Mouse (Mus musculus): ENCODE data around the gene Cwc22.
"Not testable (repeated sequence)": the region's sequence is repeated elsewhere in the genome, so short reads cannot be mapped to it uniquely, and the experiment has no call there.

Gene Cwc22

DNA sequence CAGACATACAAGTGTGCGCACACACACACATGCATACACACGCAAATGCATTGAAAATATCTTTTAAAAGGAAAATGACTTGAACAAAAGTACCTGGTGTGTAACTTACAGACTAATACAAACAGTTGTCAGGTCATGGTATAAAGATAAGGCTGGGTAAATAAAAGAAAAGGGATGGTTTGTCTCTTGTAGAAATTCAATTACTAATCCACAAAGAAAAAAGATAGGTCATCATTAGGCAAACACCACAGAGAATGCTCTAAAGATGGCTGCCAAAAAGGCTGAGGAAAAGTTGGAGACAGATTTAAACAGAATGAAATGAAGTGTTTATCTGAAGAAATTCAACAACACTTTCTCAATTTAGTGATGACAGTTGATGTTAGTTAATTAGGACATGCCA is 47.7 kb downstream of the Cwc22 start:
- intact Hi-C loops (cut with DNase I): no loop called here

DNA sequence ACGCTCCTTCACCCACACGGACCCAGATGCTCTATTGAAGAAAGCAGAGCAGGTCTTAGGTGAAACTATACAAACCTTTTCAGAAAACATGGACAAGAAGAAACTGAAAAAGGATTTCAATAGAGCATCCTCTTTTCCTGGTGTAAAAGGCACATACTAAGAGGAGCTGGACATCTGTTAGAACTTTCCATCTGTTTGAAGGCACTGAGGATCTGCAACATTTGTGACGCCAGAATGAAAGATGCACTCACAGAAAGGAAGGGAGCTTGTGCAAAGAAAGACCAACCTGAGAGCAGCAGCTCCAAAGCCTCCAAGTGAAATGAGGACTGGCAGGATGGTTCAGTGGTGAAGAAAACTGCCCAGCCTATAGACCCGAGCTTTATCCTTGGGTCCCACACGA is 48.2 kb downstream of the Cwc22 start:
- intact Hi-C loops (cut with DNase I): no loop called here

GRCm38 (mm10) chr2:77897558-77897899 is 48.6 kb downstream of the Cwc22 start:
- intact Hi-C loops (cut with DNase I): no loop called here

DNA sequence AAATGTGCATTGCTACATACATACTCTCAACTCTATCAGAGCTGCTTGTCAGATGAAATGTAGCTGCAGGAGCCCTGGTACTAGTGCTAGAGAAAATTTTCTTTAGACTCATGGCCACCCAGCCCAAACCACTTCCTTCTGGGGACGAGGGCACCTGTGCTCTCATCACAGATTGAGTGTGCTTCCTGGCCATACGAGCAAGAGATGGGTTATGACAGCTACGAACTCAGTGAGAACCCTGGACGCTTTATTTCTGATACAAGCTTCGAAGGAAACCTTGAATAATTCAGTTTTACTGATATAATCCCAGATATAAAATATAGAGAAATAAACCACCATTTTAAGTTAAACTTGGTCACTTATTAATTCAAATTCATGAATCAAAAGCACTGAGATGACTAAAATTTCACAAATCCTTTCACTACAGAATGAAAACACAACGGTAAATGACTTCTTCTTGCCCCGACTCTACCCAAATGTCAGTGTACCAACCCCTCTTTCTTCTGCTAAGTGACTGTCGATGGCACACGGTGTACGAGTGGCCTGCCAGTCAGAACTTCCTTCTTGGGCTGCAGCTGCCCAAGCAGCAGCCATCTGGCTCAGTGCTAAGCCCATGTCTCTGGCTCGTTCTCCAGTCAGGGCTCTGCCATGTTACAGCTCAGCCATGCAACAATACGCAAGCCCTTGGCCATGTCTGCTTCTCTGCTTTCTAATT is 49.2 kb downstream of the Cwc22 start:
- intact Hi-C loops (cut with DNase I): no loop called here

GRCm38 (mm10) chr2:77895906-77896570 is 50.1 kb downstream of the Cwc22 start:
- intact Hi-C loops (cut with DNase I): not testable (repeated sequence)

DNA sequence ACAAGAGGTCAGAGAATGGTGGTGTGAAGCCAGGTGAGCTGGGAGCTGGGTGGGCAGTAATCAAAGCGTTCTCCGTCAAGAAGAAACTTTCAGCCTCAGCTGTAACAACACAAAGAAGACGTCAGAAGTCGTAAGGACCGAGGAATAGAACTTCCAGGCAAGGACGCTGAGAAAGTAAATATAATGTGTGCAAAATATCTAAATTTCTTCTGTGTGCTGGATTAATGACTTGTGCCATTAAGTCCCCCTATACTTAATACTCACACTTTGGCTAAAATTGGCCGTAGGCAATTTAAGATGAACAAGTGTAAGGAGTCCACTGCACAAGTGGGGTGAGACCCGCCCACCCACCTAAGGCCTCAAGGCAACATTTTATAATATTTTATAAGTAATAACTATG is 51.3 kb downstream of the Cwc22 start:
- intact Hi-C loops (cut with DNase I): no loop called here

GRCm38 (mm10) chr2:77893505-77893904 is 52.7 kb downstream of the Cwc22 start:
- intact Hi-C loops (cut with DNase I): no loop called here

DNA sequence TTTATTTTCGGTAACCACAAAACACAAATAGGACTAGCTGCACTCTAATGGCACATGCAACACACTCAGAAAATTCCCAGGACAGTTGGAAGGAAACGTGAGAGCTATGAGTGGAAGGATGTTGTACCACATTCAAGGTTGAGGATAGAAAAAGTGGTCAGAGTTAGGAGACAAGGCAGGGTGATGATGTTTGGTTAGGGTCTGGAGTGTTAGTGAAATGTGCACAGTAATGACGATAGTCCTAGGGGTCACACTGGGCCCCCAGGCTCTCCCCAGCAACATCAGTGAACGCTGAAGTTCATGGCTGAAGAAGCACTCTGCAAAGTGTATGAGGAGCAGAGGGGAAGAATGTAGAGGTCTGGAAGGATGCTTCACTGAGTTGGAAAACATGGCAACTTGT is 53.6 kb downstream of the Cwc22 start:
- intact Hi-C loops (cut with DNase I): no loop called here

- intact Hi-C loops (cut with DNase I): no loop called here
These were observed 55.2 kb downstream of the Cwc22 start for GRCm38 (mm10) chr2:77890836-77891438.

- intact Hi-C loops (cut with DNase I): no loop called here
These were observed 56.2 kb downstream of the Cwc22 start for GRCm38 (mm10) chr2:77889949-77890348.

DNA sequence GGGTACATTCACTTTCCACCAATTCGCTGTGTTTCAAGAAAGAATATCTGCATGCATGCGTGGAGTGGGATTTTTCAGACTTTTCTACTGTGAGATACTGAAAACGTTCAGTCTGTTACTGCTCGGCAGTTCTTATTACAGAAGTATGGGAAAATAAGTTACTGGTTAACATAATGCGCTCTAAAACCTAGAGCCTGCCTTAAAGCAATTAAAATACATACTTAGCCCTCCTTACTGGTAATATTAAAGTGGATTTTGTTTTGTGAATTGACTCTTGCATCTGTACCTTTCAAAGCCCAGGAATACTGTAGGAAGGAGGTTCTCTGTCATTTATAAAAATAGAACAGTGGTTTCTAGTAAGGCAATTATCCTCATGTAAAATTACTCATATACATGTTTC is 56.8 kb downstream of the Cwc22 start:
- intact Hi-C loops (cut with DNase I): no loop called here

DNA sequence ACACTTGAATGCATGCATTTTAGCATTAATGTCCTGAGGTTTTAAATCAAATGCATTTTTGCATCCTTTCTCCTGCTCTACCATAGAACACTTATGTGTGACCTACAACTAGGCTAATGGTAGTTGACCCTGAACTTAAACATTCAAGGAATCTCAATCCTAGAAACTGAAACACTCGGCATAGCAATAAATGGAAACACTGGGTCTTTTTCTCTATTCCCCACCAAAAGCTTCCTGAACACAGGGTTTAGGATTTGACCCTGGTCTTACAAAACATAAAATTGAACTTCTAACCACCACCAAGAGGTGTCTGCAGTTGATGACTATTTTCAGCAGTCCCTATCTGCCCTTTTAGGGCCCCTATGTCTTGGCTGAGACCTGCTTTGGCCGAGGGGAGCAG is 57.3 kb downstream of the Cwc22 start:
- intact Hi-C loops (cut with DNase I): no loop called here

DNA sequence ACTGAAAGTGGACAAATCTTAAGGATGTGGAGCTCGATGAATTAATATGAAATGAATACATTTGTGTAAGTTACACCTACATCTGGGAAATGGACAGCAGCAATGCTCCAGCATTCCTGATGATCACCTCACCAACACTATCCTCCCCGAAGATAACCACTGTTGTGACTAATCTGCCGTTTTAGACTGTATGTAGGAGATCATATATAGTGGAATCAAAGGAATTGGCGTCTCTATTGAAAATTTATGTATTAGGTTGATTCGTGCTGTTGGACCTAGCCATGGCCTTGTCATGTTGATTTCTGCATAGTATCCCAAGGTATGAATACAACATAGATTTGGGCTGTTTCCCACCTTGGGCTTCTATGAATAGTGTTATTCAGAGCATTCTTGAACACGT is 58.1 kb downstream of the Cwc22 start:
- intact Hi-C loops (cut with DNase I): no loop called here

DNA sequence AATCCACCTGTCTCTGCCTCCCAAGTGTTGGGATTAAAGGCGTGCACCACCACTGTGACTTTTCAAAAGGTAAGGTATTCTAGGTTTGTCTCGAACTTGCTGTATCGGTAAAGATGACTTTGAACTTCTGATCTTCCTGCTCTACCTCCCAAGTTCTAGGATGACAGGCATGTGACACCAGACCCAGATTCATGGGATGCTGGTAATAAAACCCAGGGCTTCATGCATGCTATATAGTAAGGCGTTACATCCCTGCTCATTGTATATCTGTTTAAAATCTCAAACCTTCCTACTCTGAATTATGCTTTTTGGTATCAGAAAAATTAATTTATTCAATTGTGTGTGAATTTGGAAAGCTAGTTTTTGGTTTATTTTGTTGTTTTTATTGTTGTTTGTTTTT is 59.0 kb downstream of the Cwc22 start:
- intact Hi-C loops (cut with DNase I): no loop called here

- intact Hi-C loops (cut with DNase I): no loop called here
These were observed 60.6 kb downstream of the Cwc22 start for GRCm38 (mm10) chr2:77885491-77886130.

DNA sequence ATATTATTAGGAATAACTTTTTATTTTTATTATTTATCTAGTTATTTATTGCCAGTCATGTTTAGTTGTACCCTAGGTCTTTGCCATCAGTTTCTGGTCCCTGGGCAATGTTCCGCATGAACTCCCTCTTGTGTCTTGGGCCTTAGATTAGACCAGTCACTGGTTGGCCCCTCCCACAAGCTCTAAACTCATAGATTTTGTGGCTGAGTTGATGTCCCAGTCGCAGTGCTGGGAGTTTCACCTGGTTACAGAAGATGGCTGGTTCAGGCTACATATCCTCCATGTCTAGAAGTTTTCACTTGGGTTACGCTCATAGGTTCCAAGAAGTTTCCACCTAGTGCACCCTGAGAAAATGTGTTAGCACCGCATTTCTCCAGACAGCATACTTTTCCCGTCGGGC is 61.1 kb downstream of the Cwc22 start:
- intact Hi-C loops (cut with DNase I): no loop called here

- intact Hi-C loops (cut with DNase I): no loop called here
These were observed 61.7 kb downstream of the Cwc22 start for GRCm38 (mm10) chr2:77884491-77884890.

DNA sequence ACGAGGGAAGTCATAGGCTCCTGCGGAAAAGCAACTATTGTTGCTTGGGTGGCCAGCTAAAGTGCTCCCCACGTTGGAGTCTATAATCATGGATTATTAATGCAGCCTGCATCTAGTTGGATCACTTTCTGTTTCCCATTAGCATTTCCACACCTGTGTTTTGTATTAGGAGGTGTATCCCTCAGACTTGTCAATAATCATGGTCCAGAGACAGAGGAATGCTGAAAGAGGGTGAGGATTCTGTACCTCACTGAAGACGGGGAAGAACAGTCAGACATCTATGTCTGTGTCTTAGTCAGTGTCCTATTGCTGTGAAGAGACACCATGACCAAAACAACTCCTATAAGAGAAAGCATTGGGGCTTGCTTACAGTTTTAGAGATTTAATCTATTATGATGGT is 63.2 kb downstream of the Cwc22 start:
- intact Hi-C loops (cut with DNase I): no loop called here

- intact Hi-C loops (cut with DNase I): no loop called here
These were observed 64.6 kb downstream of the Cwc22 start for GRCm38 (mm10) chr2:77881301-77882199.

- intact Hi-C loops (cut with DNase I): no loop called here
These were observed 65.8 kb downstream of the Cwc22 start for GRCm38 (mm10) chr2:77880351-77880750.

DNA sequence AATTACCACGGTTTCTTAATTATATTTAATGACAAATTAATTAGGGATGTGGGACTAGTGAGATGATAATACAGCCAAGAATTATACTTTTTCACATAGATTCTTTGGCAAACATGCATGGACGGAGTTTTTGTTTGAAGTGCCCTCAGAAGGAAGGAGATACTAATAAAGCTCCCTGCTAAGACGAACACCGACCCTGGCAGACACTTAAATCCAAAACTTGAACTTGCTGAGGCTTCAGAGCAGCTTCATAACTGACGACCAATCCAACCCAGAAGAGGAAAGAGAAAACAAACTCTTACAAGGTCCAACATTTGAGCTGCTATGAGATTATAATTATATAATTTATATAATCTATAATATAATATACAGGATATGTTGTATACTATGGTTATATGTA is 66.4 kb downstream of the Cwc22 start:
- intact Hi-C loops (cut with DNase I): no loop called here

All from adrenal gland (tissue).